Mouse (Mus musculus): Measurements from ENCODE around the gene Foxn3. TPM values are rescaled to one million over a fixed set of nuclear protein-coding genes. Genes with fewer than 3 reads are reported as not detected.

Foxn3 gene
- polyA plus RNA-seq, 1 experiment from 2014 or later = 97.6 TPM

DNA sequence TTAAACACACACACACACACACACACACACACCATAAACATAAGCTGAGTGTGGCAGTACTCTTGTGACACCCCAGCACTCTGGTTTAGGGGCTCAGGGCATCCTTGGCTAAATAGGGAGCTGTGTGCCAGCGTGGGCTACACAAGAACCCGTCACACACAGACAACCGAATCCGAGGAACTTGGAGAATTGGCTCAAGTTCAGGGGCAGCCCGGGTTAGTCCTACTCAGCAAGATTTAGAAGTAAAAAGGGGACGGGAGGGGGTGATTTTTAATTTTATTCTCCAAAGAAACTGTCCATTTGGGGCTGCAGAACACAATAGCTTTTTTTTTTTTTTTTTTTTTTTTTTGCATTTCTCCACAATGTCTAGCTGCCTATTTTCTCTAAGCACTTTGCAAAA is 332.1 kb downstream of the Foxn3 start:
- 0 out of 2 replicates have a peak overlapping the region, but pooled peaks have one; percentile 39 for H3K27ac ChIP-seq (replicated peaks)
- H3K4me1 ChIP-seq = peaks cover 80% of the 10 kb centered on the region
- H3K9ac ChIP-seq = no peak overlapping the region
- H3K27me3 ChIP-seq = no peaks in the 10 kb centered on the region
- no peak overlapping the region for H3K4me2 ChIP-seq (replicated peaks)
- H3K9me3 ChIP-seq (replicated peaks) = no peaks in the 10 kb centered on the region
- H3K4me3 ChIP-seq (replicated peaks) = no peak overlapping the region
- 35% methylated on average over 6 of the region's 6 CpGs for WGBS
- no peaks in the 10 kb centered on the region for H3K36me3 ChIP-seq
- no peak for ATAC-seq (ENCODE audit: insufficient number of reproducible peaks, low FRiP score, low TSS enrichment, low read depth)

DNA sequence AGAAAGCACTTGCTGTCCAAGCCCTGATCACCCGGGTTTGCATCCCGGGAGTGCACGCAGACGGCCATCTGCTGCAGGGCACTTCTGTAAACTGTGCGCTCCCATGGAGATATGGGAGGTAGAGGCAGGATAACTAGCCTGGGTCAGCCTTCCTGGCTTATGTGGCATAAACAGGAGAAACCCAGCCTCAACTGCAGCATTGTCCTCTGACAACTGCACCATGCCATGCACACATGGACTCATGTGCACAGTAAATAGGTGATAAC is 332.7 kb downstream of the Foxn3 start:
- no peak overlapping the region for H3K4me2 ChIP-seq (replicated peaks)
- H3K9ac ChIP-seq = no peak overlapping the region
- 66% methylated on average over 5 of the region's 5 CpGs for WGBS
- no peaks in the 10 kb centered on the region for H3K27me3 ChIP-seq
- H3K4me3 ChIP-seq (replicated peaks) = no peak overlapping the region
- H3K36me3 ChIP-seq = no peaks in the 10 kb centered on the region
- no peak for ATAC-seq (ENCODE audit: insufficient number of reproducible peaks, low FRiP score, low TSS enrichment, low read depth)
- H3K27ac ChIP-seq (replicated peaks) = 0 out of 2 replicates have a peak overlapping the region, but pooled peaks have one; percentile 39
- H3K9me3 ChIP-seq (replicated peaks) = no peaks in the 10 kb centered on the region
- peaks cover 79% of the 10 kb centered on the region for H3K4me1 ChIP-seq

DNA sequence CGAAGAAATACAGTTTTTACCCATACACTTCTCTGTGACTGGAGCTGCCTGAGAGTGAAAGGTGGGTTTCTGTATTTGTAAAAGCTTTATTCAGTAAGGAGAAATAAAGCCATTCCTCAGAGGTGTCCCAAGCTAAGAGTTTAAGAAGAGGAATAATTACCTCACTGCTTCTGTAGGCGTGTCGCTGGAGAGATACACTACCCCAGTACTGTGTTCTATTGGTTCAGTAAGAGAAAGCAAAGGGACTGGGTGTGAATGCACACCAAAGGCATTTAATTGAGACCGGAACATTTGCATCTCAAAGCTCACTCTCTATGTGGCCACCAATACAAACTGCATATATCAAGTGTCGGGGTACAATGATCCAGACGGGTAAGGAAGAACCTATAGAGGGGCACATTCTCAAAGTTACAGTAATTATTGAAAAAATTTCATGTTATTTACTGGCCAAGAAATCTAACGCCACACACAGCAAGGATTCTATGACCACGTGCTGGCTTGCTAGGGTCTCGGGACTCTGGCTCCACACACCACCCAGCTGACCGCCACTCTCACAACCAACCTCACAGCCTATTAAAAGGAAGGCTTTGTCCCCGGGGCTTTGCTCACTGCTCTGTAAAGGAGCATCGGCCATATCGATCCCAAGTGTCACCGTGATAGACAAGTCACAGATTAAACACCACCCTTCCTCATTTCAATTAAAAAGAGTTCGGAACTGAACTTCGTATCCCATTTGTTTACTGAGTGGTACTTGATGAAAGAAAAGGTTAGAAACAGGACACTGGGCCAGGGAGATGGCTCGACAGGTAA is 333.2 kb downstream of the Foxn3 start:
- no peak overlapping the region for H3K4me2 ChIP-seq (replicated peaks)
- H3K4me3 ChIP-seq (replicated peaks) = no peak overlapping the region
- no peaks in the 10 kb centered on the region for H3K9me3 ChIP-seq (replicated peaks)
- H3K27me3 ChIP-seq = no peaks in the 10 kb centered on the region
- peaks cover 79% of the 10 kb centered on the region for H3K4me1 ChIP-seq
- WGBS = 63% methylated on average over 17 of the region's 17 CpGs
- H3K27ac ChIP-seq (replicated peaks) = no peak overlapping the region
- no peaks in the 10 kb centered on the region for H3K36me3 ChIP-seq
- ATAC-seq (ENCODE audit: insufficient number of reproducible peaks, low FRiP score, low TSS enrichment, low read depth) = no peak
- H3K9ac ChIP-seq = no peak overlapping the region

DNA sequence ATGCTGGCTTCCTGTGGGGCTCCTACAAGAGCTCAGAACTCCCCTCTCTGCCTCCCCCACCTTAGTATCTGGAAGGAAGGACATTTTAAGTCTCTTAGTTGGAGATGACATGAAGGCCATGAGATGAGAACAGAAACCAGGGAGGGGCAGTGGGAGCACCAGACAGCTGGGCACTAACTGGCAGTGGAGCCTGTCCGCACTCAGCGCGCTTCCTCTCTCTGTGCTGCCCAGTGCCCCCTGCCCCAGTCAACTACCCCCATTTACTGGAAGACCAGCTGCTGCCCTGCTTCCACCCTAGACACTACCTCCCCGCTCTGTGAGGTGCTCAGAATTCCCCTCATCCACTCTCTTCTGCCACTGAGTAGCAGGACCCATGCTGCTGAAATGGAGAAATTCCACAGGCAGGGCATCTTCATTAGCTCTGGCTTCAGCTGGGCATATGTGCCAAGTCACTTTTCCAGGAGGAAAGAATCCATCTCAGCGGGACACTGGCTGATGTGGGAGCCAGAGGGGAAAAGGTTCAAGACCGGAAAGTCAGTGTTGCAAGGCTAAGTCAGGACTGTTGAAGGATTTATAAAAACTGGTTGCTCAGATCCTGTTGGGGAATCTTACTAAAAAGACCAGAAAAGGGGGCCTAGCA is 335.9 kb downstream of the Foxn3 start:
- WGBS = 80% methylated on average over 6 of the region's 6 CpGs
- Histone ChIP-seq H3K27me3 (no peaks in the 10 kb centered on the region), H3K9ac (no peak overlapping the region), H3K4me3 (replicated peaks) (no peak overlapping the region), H3K27ac (replicated peaks) (no peak overlapping the region), H3K36me3 (no peaks in the 10 kb centered on the region), H3K4me2 (replicated peaks) (no peak overlapping the region), H3K4me1 (peaks cover 61% of the 10 kb centered on the region), H3K9me3 (replicated peaks) (no peaks in the 10 kb centered on the region)
- no peak for ATAC-seq (ENCODE audit: insufficient number of reproducible peaks, low FRiP score, low TSS enrichment, low read depth)

DNA sequence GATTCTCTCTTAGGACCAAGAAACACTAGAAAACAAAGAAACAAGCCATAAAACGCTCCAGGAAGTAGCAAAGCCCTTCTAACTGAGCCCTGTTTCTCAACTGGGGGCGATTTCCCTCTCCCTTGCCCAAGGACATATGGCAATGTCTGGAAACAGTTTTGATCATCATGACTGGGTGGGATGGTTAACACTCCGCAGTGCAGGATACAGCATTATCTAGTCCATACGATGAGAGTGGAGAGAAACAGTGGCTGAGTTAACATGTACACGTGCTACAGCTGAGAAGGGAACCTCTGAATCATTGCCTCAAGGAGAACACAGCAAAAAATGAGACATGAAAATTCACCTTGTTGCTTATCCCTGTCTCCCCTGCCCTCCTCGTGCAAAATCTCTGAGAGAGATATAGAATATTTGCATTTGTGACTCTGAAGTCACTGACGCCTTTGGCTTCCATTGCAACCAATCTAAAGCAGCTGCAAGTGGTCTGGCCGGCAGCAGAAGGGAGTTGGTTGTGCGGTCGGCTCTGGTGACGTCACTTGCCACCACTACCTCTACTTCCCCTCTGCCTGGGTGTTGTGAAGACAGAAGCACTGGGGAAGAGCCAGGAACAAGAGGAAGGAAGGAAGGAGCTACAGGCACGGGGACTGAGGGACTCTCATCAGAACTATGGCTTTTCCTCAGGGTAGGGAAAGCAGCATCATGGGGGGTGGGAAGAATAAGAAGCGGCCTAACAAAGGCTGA is 338.3 kb downstream of the Foxn3 start:
- Histone ChIP-seq H3K36me3 (no peaks in the 10 kb centered on the region), H3K27me3 (no peaks in the 10 kb centered on the region), H3K4me2 (replicated peaks) (no peak overlapping the region), H3K4me3 (replicated peaks) (no peak overlapping the region), H3K27ac (replicated peaks) (peak overlapping the region; percentile 36; the same call in 1 of the 2 replicates), H3K4me1 (peaks cover 56% of the 10 kb centered on the region), H3K9me3 (replicated peaks) (no peaks in the 10 kb centered on the region), H3K9ac (0 out of 2 replicates have a peak overlapping the region, but pooled peaks have one; percentile 1)
- WGBS = 37% methylated on average over 13 of the region's 13 CpGs
- no peak for ATAC-seq (ENCODE audit: insufficient number of reproducible peaks, low FRiP score, low TSS enrichment, low read depth)

DNA sequence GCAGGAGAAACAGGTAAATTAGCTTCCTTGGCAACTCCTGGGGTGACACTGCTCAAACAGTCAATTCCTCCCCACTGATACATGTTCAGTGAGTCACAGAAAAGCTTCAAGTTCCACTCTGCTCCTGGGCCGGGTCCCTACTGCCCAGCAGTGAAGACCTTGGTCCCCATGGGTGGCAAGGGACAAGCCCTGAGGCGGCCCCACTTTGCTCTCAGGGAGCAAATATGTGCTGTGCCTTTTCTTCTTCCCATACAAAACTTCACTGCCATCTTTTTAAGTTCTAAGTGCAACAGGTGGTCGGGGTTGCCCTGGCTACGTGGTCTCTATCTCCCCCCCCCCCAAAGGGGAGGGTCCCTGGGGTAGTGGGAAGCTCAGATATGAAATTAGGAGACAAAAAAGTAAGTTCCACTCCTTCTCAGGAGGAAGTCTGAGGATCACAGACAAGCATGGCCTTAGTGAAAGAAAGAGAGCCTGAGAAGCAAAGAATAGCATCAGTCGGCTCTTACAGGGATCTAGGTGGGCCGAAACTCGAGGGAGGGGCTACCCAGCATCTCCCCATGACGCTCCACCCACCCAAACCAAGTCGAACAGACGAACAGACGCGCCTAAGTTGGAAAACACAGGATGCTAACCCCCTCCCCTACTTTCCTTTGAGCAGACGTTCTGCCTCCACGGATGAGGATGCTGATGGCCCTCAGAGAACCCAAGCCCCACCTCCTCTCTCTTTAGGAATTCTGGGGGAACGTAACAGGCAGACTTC is 342.1 kb downstream of the Foxn3 start:
- Histone ChIP-seq H3K27me3 (no peaks in the 10 kb centered on the region), H3K9me3 (replicated peaks) (no peaks in the 10 kb centered on the region), H3K36me3 (no peaks in the 10 kb centered on the region), H3K4me2 (replicated peaks) (no peak overlapping the region), H3K27ac (replicated peaks) (no peak overlapping the region), H3K4me3 (replicated peaks) (no peak overlapping the region), H3K4me1 (peaks cover 45% of the 10 kb centered on the region), H3K9ac (no peak overlapping the region)
- 44% methylated on average over 15 of the region's 15 CpGs for WGBS
- no peak for ATAC-seq (ENCODE audit: insufficient number of reproducible peaks, low FRiP score, low TSS enrichment, low read depth)

DNA sequence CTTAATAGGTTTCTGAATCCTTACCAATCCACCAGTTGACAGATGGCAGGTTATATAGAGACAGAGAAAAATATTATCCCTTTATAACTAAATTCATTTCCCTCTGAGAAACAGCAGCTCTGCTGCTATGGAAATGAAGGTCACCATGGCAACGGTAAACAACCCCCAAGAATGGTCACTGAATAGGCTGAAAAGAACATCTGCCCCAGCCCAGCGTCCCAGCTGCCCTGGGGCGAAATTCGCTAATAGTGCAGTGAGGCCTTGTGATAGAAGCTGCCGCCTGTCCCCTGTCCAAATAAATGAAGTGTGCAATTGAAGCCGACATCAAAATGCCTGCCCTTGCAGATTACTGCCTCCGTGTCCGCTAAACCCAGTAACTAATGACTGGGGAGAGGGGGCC is 343.0 kb downstream of the Foxn3 start:
- Histone ChIP-seq H3K4me1 (peaks cover 47% of the 10 kb centered on the region), H3K9ac (no peak overlapping the region), H3K27ac (replicated peaks) (no peak overlapping the region), H3K4me3 (replicated peaks) (no peak overlapping the region), H3K4me2 (replicated peaks) (no peak overlapping the region), H3K27me3 (no peaks in the 10 kb centered on the region), H3K36me3 (no peaks in the 10 kb centered on the region), H3K9me3 (replicated peaks) (no peaks in the 10 kb centered on the region)
- WGBS = 26% methylated on average over 8 of the region's 8 CpGs
- ATAC-seq (ENCODE audit: insufficient number of reproducible peaks, low FRiP score, low TSS enrichment, low read depth) = no peak

DNA sequence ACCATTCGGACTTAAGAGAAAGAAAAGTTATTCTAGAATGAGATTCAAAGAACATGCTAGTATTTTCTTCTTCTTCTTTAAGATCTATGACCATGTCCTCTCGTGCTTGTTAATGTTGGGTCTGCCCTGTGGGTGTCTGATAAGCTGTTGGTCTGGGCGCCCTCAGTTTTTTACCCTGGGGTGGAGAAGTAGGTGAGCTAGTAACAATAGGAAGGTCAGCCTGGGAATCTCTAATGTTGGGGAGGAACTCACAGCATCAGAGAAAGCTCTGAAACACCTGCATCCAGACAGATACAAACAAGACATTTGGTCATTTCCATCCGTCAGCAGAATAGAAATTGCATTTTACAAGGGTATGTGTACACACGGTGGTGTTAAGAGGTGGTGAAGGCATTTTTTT is 343.6 kb downstream of the Foxn3 start:
- Histone ChIP-seq H3K9ac (no peak overlapping the region), H3K4me2 (replicated peaks) (no peak overlapping the region)
- 71% methylated on average over 5 of the region's 5 CpGs for WGBS

DNA sequence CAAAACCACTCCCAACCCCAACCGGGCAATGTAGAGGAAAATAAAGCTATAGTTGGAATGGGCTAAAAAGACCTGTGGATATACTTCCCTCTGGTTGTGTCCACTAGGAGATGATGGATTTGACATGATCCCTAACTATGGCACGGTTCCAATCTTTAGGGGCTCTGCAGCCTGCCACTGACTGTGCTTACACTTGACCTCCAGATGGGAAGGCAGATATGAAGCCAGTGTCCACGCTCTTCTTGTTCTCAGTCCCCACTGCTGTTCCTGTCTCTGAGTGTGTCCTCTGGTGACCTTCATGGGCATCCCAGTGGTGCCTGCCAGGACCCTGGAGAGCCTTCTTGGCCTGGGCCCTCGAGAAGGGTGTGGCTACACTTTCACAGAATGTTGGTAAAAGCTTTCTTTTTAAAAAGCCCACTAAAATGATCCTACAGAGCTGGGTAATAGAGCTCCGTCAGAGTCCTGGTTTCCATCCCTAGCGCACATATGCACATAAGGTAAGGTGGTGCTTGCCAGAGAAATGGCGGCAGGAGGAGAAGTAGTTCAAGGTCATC is 346.2 kb downstream of the Foxn3 start:
- no peak for ATAC-seq (ENCODE audit: insufficient number of reproducible peaks, low FRiP score, low TSS enrichment, low read depth)
- no peaks in the 10 kb centered on the region for H3K27me3 ChIP-seq
- H3K4me1 ChIP-seq = peaks cover 59% of the 10 kb centered on the region
- H3K4me2 ChIP-seq (replicated peaks) = no peak overlapping the region
- H3K4me3 ChIP-seq (replicated peaks) = no peak overlapping the region
- 82% methylated on average over 7 of the region's 7 CpGs for WGBS
- H3K9ac ChIP-seq = no peak overlapping the region
- H3K9me3 ChIP-seq (replicated peaks) = no peaks in the 10 kb centered on the region
- H3K27ac ChIP-seq (replicated peaks) = no peak overlapping the region
- H3K36me3 ChIP-seq = no peaks in the 10 kb centered on the region

More for the DNA sequence above, 343.6 kb downstream of the Foxn3 start:
- no peaks in the 10 kb centered on the region for H3K27me3 ChIP-seq
- no peak for ATAC-seq (ENCODE audit: insufficient number of reproducible peaks, low FRiP score, low TSS enrichment, low read depth)
- H3K4me3 ChIP-seq (replicated peaks) = no peak overlapping the region
- H3K9me3 ChIP-seq (replicated peaks) = no peaks in the 10 kb centered on the region
- H3K36me3 ChIP-seq = no peaks in the 10 kb centered on the region
- H3K4me1 ChIP-seq = peaks cover 47% of the 10 kb centered on the region
- H3K27ac ChIP-seq (replicated peaks) = no peak overlapping the region

DNA sequence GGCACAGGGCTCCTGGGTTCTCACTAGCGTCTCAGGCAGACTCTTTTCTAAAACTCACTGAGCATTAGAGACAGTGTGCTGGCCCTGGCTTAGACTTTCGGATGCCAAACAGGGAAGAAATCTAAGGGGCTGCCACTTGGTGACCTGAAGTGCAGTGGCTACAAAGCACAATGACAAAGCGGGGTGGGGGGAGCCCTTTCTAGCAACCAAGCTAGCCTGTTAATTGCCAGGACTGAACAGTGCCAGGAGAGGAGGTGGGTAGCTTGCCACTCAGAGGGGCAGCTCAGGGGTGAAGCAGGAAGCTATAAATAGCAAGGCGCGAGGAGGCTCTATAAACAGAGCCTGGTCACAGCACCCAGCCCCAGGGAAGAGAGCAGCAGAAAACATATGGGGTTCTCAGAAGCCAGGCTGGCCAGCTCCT is 347.0 kb downstream of the Foxn3 start:
- H3K9ac ChIP-seq = no peak overlapping the region
- peaks cover 52% of the 10 kb centered on the region for H3K4me1 ChIP-seq
- H3K9me3 ChIP-seq (replicated peaks) = no peaks in the 10 kb centered on the region
- no peak for ATAC-seq (ENCODE audit: insufficient number of reproducible peaks, low FRiP score, low TSS enrichment, low read depth)
- no peak overlapping the region for H3K4me3 ChIP-seq (replicated peaks)
- no peak overlapping the region for H3K27ac ChIP-seq (replicated peaks)
- no peak overlapping the region for H3K4me2 ChIP-seq (replicated peaks)
- 59% methylated on average over 5 of the region's 5 CpGs for WGBS
- no peaks in the 10 kb centered on the region for H3K27me3 ChIP-seq
- no peaks in the 10 kb centered on the region for H3K36me3 ChIP-seq

All from embryonic facial prominence, embryonic 15.5 days (tissue).